Mouse (Mus musculus) lung, embryonic 15.5 days (tissue): ENCODE measurements around the gene Enox1. TPM values are rescaled to one million over a fixed set of nuclear protein-coding genes. Genes with fewer than 3 reads are reported as not detected.

Source experiments
- ATAC-seq: fragments of 200-750 bp; cut with Nextera tagmentation; 2 replicates; pipeline ENCODE4 v1.8.0; 2017; ENCODE audit warnings: moderate number of reproducible peaks, borderline replicate concordance; ENCODE audit not compliant: low FRiP score, low TSS enrichment; ENCODE audit errors: extremely low read depth
- H3K27ac ChIP-seq: fragments of 300-500 bp; sonication (generic); 2 replicates; pipeline ENCODE4 v1.5.1; 2015; ENCODE audit warnings: moderate library complexity, mild to moderate bottlenecking, inconsistent platforms
- H3K27me3 ChIP-seq: fragments of 300-500 bp; sonication (generic); 2 replicates; pipeline ENCODE4 v1.6.1; 2015; ENCODE audit warnings: inconsistent platforms
- H3K36me3 ChIP-seq: fragments of 300-500 bp; sonication (generic); 2 replicates; pipeline ENCODE4 v1.6.1; 2015; ENCODE audit warnings: inconsistent platforms
- H3K4me1 ChIP-seq: fragments of 300-500 bp; sonication (generic); 2 replicates; pipeline ENCODE4 v1.6.1; 2015; ENCODE audit warnings: inconsistent platforms
- H3K4me2 ChIP-seq: fragments of 300-500 bp; sonication (generic); 2 replicates; pipeline ENCODE4 v1.6.1; 2015; ENCODE audit warnings: inconsistent platforms, mild to moderate bottlenecking, moderate library complexity
- H3K4me3 ChIP-seq: fragments of 300-500 bp; sonication (generic); 2 replicates; pipeline ENCODE4 v1.5.1; 2015; ENCODE audit warnings: mild to moderate bottlenecking, inconsistent platforms
- H3K9ac ChIP-seq: fragments of 300-500 bp; sonication (generic); 2 replicates; pipeline ENCODE4 v1.6.1; 2015; ENCODE audit warnings: inconsistent platforms
- H3K9me3 ChIP-seq: fragments of 300-500 bp; sonication (generic); 2 replicates; pipeline ENCODE4 v1.6.1; 2016; ENCODE audit warnings: inconsistent platforms
- WGBS: fragments of 180-500 bp; shearing (Covaris S2); methylation state at CpG from one replicate; pipeline ENCODE4 v1.1.7; 2015; 5-methylcytosine and 5-hydroxymethylcytosine counted together
- polyA plus RNA-seq: library from polyadenylated mRNA; unstranded; fragments of >200 nt; fragmentation: Nextera tagmentation; extraction: Ambion mirVana; gene quantifications from 2 replicates; pipeline ENCODE4 v1.2.1, GENCODE M21; 2015

The Enox1 gene
- polyA plus RNA-seq, 1 experiment from 2014 or later = 3.3 TPM

DNA sequence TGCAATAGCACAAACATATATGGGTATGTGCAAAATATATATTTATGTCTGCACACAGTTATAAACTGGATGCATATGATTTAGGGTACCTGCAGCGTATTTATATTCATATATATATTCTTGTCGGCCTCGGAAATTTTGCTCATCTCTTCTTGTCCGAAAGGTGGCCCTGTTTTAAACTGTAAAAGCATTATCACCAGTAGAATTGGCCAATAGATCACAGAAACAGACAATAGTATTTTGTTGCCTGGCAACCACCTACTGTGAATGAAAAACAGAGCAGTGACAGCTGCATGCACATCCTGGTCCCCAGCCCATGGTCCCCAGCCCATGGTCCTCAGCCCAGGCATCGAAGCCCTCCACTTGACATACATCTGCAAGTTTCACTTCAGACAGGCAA lies 2.8 kb downstream of the Enox1 start:
- peaks cover 16% of the 10 kb centered on the region for H3K4me1 ChIP-seq
- no peak for ATAC-seq
- 82% methylated on average over 5 of the region's 5 CpGs for WGBS
- H3K36me3 ChIP-seq = no peaks in the 10 kb centered on the region
- H3K9ac ChIP-seq = no peak overlapping the region
- H3K9me3 ChIP-seq = no peaks in the 10 kb centered on the region
- H3K27me3 ChIP-seq = peaks cover 61% of the 10 kb centered on the region
- no peak overlapping the region for H3K27ac ChIP-seq
- no peak overlapping the region for H3K4me3 ChIP-seq
- H3K4me2 ChIP-seq = no peak overlapping the region

DNA sequence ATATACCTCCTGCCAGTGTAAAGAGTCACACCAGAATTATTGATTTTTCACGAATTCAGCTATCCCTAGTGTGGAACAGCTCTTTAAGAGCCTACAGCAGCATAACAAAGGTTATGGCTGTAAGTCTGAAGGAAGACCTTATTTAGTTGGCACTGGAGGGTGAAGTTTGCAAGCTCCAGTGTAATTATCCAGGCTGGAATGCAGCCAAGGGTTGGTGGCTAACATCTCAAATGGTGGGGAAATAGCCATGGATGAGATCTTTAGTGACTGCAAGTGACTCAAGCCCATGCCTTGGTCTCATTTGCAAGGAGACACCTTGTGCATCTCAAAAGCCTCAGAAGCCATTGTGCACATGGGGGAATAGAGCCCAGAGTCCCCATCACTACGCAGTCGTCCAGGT lies 5.9 kb downstream of the Enox1 start:
- 87% methylated on average over 3 of the region's 3 CpGs for WGBS
- H3K9me3 ChIP-seq = no peaks in the 10 kb centered on the region
- no peak overlapping the region for H3K4me2 ChIP-seq
- no peak overlapping the region for H3K9ac ChIP-seq
- H3K27ac ChIP-seq = no peak overlapping the region
- H3K36me3 ChIP-seq = no peaks in the 10 kb centered on the region
- peaks cover 30% of the 10 kb centered on the region for H3K27me3 ChIP-seq
- H3K4me3 ChIP-seq = no peak overlapping the region
- peaks cover 4% of the 10 kb centered on the region for H3K4me1 ChIP-seq
- ATAC-seq = no peak

DNA sequence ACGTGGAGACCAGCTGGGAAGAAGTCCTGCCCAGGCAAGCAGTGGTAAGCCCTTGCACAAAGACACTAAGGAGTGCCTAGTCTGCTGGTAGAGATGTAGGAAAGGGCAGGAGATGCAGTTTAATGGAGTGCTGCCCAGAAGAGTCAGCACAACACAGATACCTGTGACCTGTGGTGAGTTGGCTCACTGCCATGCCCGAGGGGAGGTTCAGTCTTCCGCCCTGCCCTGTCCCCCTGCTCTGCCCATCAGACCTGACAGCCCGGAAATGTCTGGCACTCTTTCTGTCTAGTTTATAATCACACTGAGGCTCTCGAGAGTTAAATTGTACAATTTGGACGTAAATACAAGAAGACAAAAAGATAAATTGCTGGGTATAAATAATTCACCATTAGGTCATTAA lies 7.8 kb downstream of the Enox1 start:
- no peak overlapping the region for H3K4me3 ChIP-seq
- no peaks in the 10 kb centered on the region for H3K36me3 ChIP-seq
- H3K4me1 ChIP-seq = no peaks in the 10 kb centered on the region
- no peak for ATAC-seq
- H3K27ac ChIP-seq = no peak overlapping the region
- 62% methylated on average over 6 of the region's 6 CpGs for WGBS
- peaks cover 11% of the 10 kb centered on the region; the same call in 1 of the 2 replicates for H3K27me3 ChIP-seq
- no peak overlapping the region for H3K9ac ChIP-seq
- no peaks in the 10 kb centered on the region for H3K9me3 ChIP-seq
- no peak overlapping the region for H3K4me2 ChIP-seq

DNA sequence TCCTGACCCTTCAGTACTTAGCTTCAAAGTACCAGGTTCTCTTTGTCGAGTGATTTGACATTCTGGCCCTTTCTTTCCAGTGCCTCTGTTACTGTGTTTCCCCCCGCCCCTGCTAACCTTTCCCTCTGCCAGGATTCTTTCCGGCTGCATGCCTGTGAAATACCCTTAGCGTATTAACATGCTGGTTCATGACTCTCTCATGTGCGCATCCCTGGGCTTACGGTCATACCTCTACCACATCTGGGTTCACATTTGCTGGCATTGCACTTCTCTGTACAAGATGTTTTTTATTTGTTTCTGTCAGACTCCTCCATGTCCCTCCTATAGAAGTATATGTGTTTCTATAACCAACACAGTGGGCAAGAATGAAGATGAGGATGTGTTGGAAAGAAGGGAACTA lies 11.6 kb downstream of the Enox1 start:
- Histone ChIP-seq H3K36me3 (no peaks in the 10 kb centered on the region), H3K27me3 (no peaks in the 10 kb centered on the region), H3K9ac (no peak overlapping the region), H3K4me3 (no peak overlapping the region), H3K4me2 (no peak overlapping the region), H3K27ac (no peak overlapping the region), H3K9me3 (no peaks in the 10 kb centered on the region), H3K4me1 (no peaks in the 10 kb centered on the region)
- WGBS = 89% methylated on average over 6 of the region's 6 CpGs
- ATAC-seq = no peak

DNA sequence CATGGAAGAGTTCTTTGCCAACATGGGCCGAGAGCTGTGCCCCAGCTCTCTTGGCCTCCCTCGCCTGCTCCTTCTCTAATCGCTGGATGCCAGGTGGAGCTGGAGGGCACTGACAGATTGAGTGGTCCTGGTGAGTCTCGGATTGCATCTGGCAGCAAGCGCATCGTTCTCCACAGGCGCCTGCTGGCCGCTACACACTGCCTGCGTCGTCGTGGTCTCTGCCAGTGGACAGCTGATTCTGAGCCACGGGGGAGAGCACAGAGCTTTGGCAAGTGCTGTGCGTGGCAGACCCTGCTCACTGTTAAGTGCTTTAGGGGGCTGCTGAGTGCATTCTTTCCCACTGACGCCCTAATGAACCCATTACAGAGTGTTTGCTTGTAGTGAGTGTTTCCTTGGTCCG lies 17.9 kb downstream of the Enox1 start:
- Histone ChIP-seq H3K4me1 (no peaks in the 10 kb centered on the region), H3K27ac (no peak overlapping the region), H3K4me2 (no peak overlapping the region), H3K4me3 (no peak overlapping the region), H3K36me3 (no peaks in the 10 kb centered on the region), H3K9ac (no peak overlapping the region), H3K27me3 (no peaks in the 10 kb centered on the region), H3K9me3 (no peaks in the 10 kb centered on the region)
- ATAC-seq = no peak
- WGBS = 61% methylated on average over 15 of the region's 15 CpGs

DNA sequence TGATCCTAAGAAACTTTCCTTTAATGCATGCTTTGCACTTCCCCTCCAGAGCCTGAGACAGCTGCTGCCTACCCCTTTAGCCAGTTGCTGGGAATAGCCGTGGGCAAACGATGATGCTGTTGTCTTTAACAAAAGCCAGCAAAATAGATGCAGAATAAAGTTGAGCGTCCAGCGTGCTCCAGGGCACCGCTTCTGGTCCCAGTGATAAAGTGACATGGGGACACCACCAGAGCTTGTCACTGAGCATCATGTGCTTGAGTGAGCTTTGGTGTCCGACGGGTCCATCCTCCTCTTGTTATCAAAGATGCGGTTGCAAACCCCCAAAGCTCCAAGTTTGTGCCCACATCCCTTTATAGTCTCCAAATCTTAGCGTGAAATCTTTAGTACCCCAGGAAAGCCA lies 18.4 kb downstream of the Enox1 start:
- Histone ChIP-seq H3K4me1 (no peaks in the 10 kb centered on the region), H3K9me3 (no peaks in the 10 kb centered on the region), H3K27ac (no peak overlapping the region), H3K27me3 (no peaks in the 10 kb centered on the region), H3K4me2 (no peak overlapping the region), H3K9ac (no peak overlapping the region), H3K4me3 (no peak overlapping the region), H3K36me3 (no peaks in the 10 kb centered on the region)
- WGBS = 91% methylated on average over 9 of the region's 9 CpGs
- no peak for ATAC-seq

DNA sequence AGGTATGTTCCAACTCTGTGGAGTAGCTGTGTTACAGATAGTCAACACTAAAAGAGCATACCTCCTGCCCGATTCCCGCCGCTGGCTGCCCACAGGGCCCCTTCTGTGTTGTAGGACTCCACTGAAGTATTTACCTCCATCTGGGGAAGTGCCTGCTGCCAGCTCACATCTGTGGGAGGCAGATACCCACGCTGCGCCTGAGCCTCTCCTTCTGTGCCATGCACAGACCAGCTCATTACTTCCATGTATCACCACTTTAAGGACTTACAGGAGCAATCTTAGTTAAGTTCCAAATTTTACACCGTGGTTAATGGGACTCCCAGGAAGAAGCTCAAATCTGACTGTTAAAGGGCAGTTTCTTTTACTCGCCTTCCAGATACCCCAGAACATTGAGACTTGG lies 23.7 kb downstream of the Enox1 start:
- Histone ChIP-seq H3K9ac (no peak overlapping the region), H3K36me3 (no peaks in the 10 kb centered on the region), H3K4me1 (peaks cover 11% of the 10 kb centered on the region; the same call in 1 of the 2 replicates), H3K4me3 (no peak overlapping the region), H3K27me3 (no peaks in the 10 kb centered on the region), H3K9me3 (no peaks in the 10 kb centered on the region), H3K27ac (no peak overlapping the region), H3K4me2 (no peak overlapping the region)
- no peak for ATAC-seq
- WGBS = 65% methylated on average over 7 of the region's 7 CpGs

DNA sequence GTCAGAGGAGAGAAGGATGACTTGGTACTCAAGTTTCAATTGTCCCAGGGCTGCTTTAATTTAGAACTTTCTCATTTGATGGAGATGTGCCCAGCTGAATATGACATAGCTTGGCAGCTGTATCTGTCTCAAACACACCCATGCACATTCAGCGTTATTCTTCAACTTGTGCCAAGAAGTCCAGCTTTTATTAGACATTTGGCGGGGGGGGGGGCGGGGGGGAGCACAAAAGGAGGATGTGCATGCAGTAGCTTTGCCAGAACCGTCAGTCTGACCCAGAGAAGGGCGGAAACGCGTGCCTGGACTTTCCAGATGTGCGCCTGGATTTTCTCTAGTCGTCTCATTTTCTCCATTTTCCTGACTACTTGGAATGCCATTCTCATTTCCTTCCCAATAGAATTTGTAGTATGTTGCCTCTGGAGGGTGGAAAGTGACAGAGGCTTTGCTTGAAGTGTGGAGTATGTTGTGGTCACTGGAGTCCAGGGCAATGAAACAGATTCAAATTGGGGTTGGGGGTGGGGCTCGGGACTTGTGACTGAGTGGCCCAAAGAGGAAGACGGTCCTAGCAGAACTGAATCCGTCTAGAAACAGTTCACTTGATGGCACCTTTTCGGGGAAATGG lies 24.3 kb downstream of the Enox1 start:
- Histone ChIP-seq H3K9me3 (no peaks in the 10 kb centered on the region), H3K4me1 (peaks cover 11% of the 10 kb centered on the region; the same call in 1 of the 2 replicates), H3K4me2 (0 out of 2 replicates have a peak overlapping the region, but pooled peaks have one; percentile 6), H3K4me3 (no peak overlapping the region), H3K9ac (no peak overlapping the region), H3K27ac (no peak overlapping the region), H3K36me3 (no peaks in the 10 kb centered on the region), H3K27me3 (no peaks in the 10 kb centered on the region)
- 37% methylated on average over 13 of the region's 13 CpGs for WGBS
- peak; percentile 55; the same call in 1 of the 2 replicates for ATAC-seq

DNA sequence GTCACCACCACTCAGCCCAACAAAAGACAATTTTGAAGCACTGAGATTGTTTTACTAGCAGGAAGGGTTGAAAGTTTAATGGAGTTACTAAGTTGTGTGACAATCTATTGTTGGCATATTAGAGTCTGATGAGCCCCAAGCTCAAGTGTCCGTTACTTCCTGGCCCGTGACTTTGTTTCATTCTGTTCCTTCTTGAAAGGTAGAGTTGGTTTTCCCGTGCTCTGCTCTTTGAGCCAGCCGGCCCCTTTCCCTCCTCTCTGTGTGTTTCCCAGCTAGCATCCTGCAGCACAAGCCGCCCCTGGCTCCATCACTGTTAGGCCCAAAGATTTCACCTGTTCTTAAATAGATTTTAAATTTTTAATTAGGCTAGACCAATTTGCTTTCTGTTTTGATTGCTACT lies 26.9 kb downstream of the Enox1 start:
- H3K27me3 ChIP-seq = no peaks in the 10 kb centered on the region
- H3K9me3 ChIP-seq = no peaks in the 10 kb centered on the region
- 83% methylated on average over 5 of the region's 5 CpGs for WGBS
- H3K9ac ChIP-seq = no peak overlapping the region
- no peak overlapping the region for H3K27ac ChIP-seq
- H3K4me2 ChIP-seq = no peak overlapping the region
- H3K4me3 ChIP-seq = no peak overlapping the region
- H3K4me1 ChIP-seq = peaks cover 11% of the 10 kb centered on the region; the same call in 1 of the 2 replicates
- no peak for ATAC-seq
- H3K36me3 ChIP-seq = no peaks in the 10 kb centered on the region

DNA sequence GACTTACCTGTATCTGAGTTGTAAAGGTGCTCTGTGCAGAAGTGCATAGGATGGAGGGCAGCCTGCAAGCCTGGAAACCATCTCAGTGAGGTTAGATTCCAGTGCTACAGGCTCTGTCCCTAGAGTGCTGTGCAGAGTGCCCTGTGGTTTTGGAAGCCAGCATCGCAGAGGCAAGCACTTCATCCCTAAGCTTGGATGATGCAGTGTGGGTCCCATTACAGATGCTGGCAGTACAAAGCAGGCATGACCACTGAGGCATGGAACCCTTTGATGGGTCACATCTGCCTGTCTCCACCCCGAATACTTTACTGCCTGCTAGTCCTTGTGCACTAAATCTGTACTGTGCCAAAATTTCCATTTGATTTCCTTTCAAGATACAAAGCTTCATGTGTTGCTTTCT lies 33.6 kb downstream of the Enox1 start:
- Histone ChIP-seq H3K36me3 (no peaks in the 10 kb centered on the region), H3K4me3 (no peak overlapping the region), H3K27ac (no peak overlapping the region), H3K4me1 (no peaks in the 10 kb centered on the region), H3K9ac (no peak overlapping the region), H3K4me2 (no peak overlapping the region), H3K27me3 (no peaks in the 10 kb centered on the region), H3K9me3 (no peaks in the 10 kb centered on the region)
- ATAC-seq = no peak
- 74% methylated on average over 2 of the region's 2 CpGs for WGBS

DNA sequence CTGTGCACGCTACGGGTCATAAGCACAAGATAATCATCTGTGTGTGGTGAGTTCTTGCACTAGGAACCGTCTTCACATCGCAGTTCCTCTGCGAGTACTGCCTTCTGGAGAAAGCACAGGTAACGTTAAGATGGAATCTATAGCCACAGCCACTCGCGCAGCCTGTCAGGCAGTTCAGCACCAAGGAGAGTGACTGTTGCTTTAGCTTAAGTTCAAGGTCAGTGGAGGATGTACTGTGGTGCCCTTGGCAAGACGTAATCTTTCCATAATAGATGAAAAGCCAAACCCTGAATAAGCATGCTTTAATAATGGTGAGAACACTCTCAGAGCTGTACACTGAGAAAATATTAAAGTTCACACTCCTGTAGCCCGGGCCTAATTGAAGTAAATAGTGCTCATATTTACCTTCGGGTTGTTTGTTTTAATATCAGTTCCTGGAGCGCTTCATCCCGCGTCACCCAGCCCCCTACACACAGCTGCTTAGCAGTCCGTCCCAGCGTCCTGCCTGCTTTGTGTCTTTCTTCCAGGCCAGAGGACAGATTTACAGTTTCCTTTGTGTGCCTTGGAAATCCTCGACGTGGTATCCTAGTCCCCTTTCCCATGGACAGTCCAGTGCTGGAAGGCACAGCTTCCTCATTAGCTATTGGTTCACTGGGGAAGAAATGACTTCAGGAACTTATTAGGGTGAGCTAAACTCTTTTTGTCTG lies 38.9 kb downstream of the Enox1 start:
- ATAC-seq = no peak
- Histone ChIP-seq H3K4me3 (no peak overlapping the region), H3K36me3 (no peaks in the 10 kb centered on the region), H3K27me3 (no peaks in the 10 kb centered on the region), H3K9me3 (no peaks in the 10 kb centered on the region), H3K4me2 (no peak overlapping the region), H3K9ac (no peak overlapping the region), H3K27ac (no peak overlapping the region), H3K4me1 (no peaks in the 10 kb centered on the region)
- WGBS = 31% methylated on average over 18 of the region's 18 CpGs

DNA sequence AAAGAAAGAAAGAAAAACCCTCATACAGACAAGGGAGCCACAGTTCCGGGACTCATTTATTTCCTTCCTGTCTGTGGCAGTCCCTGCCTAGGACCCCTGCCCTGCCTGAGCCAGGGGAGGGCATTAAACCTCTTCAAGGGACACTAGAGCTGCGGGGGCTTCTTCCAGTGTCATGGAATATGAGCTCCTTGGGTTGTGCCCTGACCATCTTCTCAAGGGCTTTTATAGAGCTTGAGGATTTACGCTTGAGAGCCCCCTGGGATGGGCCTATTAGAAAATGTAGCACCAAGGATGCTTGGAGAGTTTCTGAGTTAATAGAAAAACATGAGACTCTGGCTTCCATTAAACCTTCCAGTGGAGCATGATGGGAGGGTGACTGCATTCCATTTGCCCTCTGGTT lies 39.7 kb downstream of the Enox1 start:
- H3K9me3 ChIP-seq = no peaks in the 10 kb centered on the region
- no peak overlapping the region for H3K4me2 ChIP-seq
- H3K27me3 ChIP-seq = no peaks in the 10 kb centered on the region
- no peak overlapping the region for H3K4me3 ChIP-seq
- H3K36me3 ChIP-seq = no peaks in the 10 kb centered on the region
- no peaks in the 10 kb centered on the region for H3K4me1 ChIP-seq
- H3K9ac ChIP-seq = no peak overlapping the region
- ATAC-seq = no peak
- 66% methylated on average over 3 of the region's 3 CpGs for WGBS
- no peak overlapping the region for H3K27ac ChIP-seq
